Mouse (Mus musculus): ENCODE measurements at regions not wholly inside any gene's neighbourhood (a gene's known extent, or its start where the extent isn't known, plus 50 kb on each side); places are given as distances from the start of the nearest gene placed in this dataset.

GRCm38 (mm10) chr3:81589109-81589508, 343.3 kb upstream of the Ctso start:
- Histone ChIP-seq H3K27ac (replicated peaks) (no peak overlapping the region), H3K4me3 (no peak overlapping the region), H3K9me3 (replicated peaks) (no peaks in the 10 kb centered on the region), H3K36me3 (no peaks in the 10 kb centered on the region), H3K27me3 (ENCODE audit: low read depth, poor library complexity, severe bottlenecking) (no peaks in the 10 kb centered on the region), H3K4me1 (no peaks in the 10 kb centered on the region)
- 91% methylated on average over 3 of the region's 3 CpGs for WGBS
- DNase-seq (ENCODE audit: low spot score): no peak

- Histone ChIP-seq H3K4me3 (no peak overlapping the region), H3K27ac (replicated peaks) (no peak overlapping the region), H3K4me1 (no peaks in the 10 kb centered on the region), H3K27me3 (ENCODE audit: low read depth, poor library complexity, severe bottlenecking) (no peaks in the 10 kb centered on the region), H3K9me3 (replicated peaks) (no peaks in the 10 kb centered on the region), H3K36me3 (no peaks in the 10 kb centered on the region)
- 63% methylated on average over 2 of the region's 2 CpGs for WGBS
- DNase-seq (ENCODE audit: low spot score): no peak
Measured at GRCm38 (mm10) chr3:81629157-81629556, 303.2 kb upstream of the Ctso start.

GRCm38 (mm10) chr3:81658490-81658889, 273.9 kb upstream of the Ctso start:
- 50% methylated on average over 3 of the region's 3 CpGs for WGBS
- H3K27ac ChIP-seq (replicated peaks): no peak overlapping the region
- H3K4me1 ChIP-seq: peaks cover 13% of the 10 kb centered on the region
- H3K9me3 ChIP-seq (replicated peaks): no peaks in the 10 kb centered on the region
- no peak for DNase-seq (ENCODE audit: low spot score)
- no peak overlapping the region for H3K4me3 ChIP-seq
- H3K27me3 ChIP-seq (ENCODE audit: low read depth, poor library complexity, severe bottlenecking): no peaks in the 10 kb centered on the region
- H3K36me3 ChIP-seq: no peaks in the 10 kb centered on the region

GRCm38 (mm10) chr3:81661620-81662019, 270.8 kb upstream of the Ctso start:
- 53% methylated on average over 1 of the region's 1 CpGs for WGBS
- Histone ChIP-seq H3K36me3 (no peaks in the 10 kb centered on the region), H3K4me3 (no peak overlapping the region), H3K4me1 (peaks cover 13% of the 10 kb centered on the region), H3K27ac (replicated peaks) (no peak overlapping the region), H3K27me3 (ENCODE audit: low read depth, poor library complexity, severe bottlenecking) (no peaks in the 10 kb centered on the region), H3K9me3 (replicated peaks) (no peaks in the 10 kb centered on the region)
- DNase-seq (ENCODE audit: low spot score): peak; percentile 12

DNA sequence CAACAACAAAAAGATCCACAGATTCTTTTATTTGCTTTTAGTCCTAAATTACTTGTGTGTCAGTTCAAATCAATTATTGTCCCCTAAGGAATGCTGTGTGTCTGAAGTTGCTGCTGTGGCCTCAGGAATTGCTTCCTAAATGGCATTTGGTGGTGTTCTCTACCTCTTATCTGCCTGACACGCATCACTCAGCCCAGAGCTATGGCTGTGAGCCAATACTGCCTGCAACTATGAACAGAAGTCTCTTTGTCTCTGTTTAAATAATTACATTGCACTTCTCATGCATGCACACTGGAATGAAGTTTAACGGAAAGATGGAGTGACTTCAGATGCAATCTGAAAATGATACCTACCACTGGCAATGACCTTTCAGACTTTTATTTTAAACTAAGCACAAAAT, 266.1 kb upstream of the Ctso start:
- H3K27ac ChIP-seq (replicated peaks): no peak overlapping the region
- H3K4me1 ChIP-seq: peaks cover 10% of the 10 kb centered on the region
- no peak for DNase-seq (ENCODE audit: low spot score)
- no peaks in the 10 kb centered on the region for H3K27me3 ChIP-seq (ENCODE audit: low read depth, poor library complexity, severe bottlenecking)
- no peaks in the 10 kb centered on the region for H3K9me3 ChIP-seq (replicated peaks)
- no peak overlapping the region for H3K4me3 ChIP-seq
- H3K36me3 ChIP-seq: no peaks in the 10 kb centered on the region
- 78% methylated on average over 2 of the region's 2 CpGs for WGBS

- 82% methylated on average over 1 of the region's 1 CpGs for WGBS
- no peaks in the 10 kb centered on the region for H3K4me1 ChIP-seq
- H3K9me3 ChIP-seq (replicated peaks): no peaks in the 10 kb centered on the region
- H3K27me3 ChIP-seq (ENCODE audit: low read depth, poor library complexity, severe bottlenecking): no peaks in the 10 kb centered on the region
- H3K4me3 ChIP-seq: no peak overlapping the region
- H3K27ac ChIP-seq (replicated peaks): no peak overlapping the region
- no peak for DNase-seq (ENCODE audit: low spot score)
- H3K36me3 ChIP-seq: no peaks in the 10 kb centered on the region
Measured at GRCm38 (mm10) chr3:81676570-81676969, 255.8 kb upstream of the Ctso start.

DNA sequence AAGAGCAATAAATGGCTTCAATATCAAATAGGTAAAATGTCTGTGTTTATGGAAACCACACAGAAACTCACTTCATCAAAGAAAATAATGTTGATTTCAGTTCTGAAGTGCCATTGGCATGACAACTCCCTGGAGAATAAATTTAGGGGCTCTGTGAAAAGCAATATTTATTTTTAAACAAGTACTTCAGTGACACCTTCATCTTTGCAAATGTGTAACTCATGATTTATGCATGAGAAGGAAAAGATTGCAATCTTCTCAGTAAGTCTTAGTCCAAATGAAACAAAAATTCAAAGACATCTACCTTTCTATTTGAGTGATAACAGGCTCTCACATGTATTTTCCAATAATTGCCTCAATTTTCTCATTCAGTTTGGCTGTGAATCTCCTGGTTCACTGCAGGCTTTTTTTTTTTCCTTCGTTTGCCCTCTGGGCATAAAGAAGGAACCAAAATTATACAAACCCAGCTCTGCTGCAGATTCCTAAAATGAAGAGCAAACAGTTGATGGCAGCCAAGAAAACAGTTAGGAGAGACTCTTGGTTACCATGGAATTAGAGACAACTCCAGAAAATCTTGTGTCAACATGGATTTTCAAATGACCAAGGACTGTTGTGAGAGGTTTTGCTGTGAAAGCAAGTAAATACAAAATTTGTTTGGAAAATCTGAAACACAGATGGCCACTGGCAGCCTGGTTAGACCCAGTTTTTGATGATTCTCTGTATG, 230.3 kb upstream of the Ctso start:
- 60% methylated on average over 1 of the region's 1 CpGs for WGBS
- H3K9me3 ChIP-seq (replicated peaks): no peaks in the 10 kb centered on the region
- no peaks in the 10 kb centered on the region for H3K4me1 ChIP-seq
- no peaks in the 10 kb centered on the region for H3K27me3 ChIP-seq (ENCODE audit: low read depth, poor library complexity, severe bottlenecking)
- no peaks in the 10 kb centered on the region for H3K36me3 ChIP-seq
- no peak overlapping the region for H3K4me3 ChIP-seq
- H3K27ac ChIP-seq (replicated peaks): no peak overlapping the region
- no peak for DNase-seq (ENCODE audit: low spot score)

DNA sequence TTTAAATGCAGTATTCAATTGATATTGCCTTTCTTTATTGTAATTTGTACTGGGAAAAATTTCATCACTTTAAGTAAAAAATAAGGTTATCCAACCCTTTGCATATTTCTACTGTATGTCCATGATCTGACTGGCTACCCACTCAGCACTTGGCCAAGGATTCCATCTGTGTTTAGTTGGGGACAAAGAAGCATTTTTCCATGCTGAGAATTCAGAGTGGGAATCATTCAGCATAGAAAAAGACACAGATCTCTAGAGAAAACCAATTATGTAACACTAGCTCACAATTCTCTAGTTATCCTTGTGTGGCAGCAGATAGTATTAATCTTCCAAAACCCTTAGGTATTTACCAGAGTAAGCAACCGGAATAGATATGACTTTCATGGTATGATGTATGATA, 213.5 kb upstream of the Ctso start:
- no peaks in the 10 kb centered on the region for H3K36me3 ChIP-seq
- H3K9me3 ChIP-seq (replicated peaks): no peaks in the 10 kb centered on the region
- no peak overlapping the region for H3K4me3 ChIP-seq
- no peak for DNase-seq (ENCODE audit: low spot score)
- WGBS: 95% methylated on average over 1 of the region's 1 CpGs
- H3K27ac ChIP-seq (replicated peaks): no peak overlapping the region
- no peaks in the 10 kb centered on the region for H3K27me3 ChIP-seq (ENCODE audit: low read depth, poor library complexity, severe bottlenecking)
- H3K4me1 ChIP-seq: no peaks in the 10 kb centered on the region

- Histone ChIP-seq H3K36me3 (no peaks in the 10 kb centered on the region), H3K9me3 (replicated peaks) (no peaks in the 10 kb centered on the region), H3K4me3 (no peak overlapping the region), H3K27ac (replicated peaks) (no peak overlapping the region), H3K27me3 (ENCODE audit: low read depth, poor library complexity, severe bottlenecking) (no peaks in the 10 kb centered on the region), H3K4me1 (no peaks in the 10 kb centered on the region)
- DNase-seq (ENCODE audit: low spot score): no peak
- WGBS: 91% methylated on average over 8 of the region's 8 CpGs
Measured at GRCm38 (mm10) chr3:81735463-81735862, 196.9 kb upstream of the Ctso start.

- Histone ChIP-seq H3K27me3 (ENCODE audit: low read depth, poor library complexity, severe bottlenecking) (no peaks in the 10 kb centered on the region), H3K9me3 (replicated peaks) (no peaks in the 10 kb centered on the region), H3K36me3 (no peaks in the 10 kb centered on the region), H3K27ac (replicated peaks) (no peak overlapping the region), H3K4me1 (no peaks in the 10 kb centered on the region), H3K4me3 (no peak overlapping the region)
- DNase-seq (ENCODE audit: low spot score): no peak
Measured at GRCm38 (mm10) chr3:81736838-81737237, 195.6 kb upstream of the Ctso start.

GRCm38 (mm10) chr3:81742124-81742523, 190.3 kb upstream of the Ctso start:
- H3K27me3 ChIP-seq (ENCODE audit: low read depth, poor library complexity, severe bottlenecking): no peaks in the 10 kb centered on the region
- 52% methylated on average over 5 of the region's 5 CpGs for WGBS
- no peaks in the 10 kb centered on the region for H3K4me1 ChIP-seq
- H3K4me3 ChIP-seq: no peak overlapping the region
- H3K9me3 ChIP-seq (replicated peaks): no peaks in the 10 kb centered on the region
- no peak for DNase-seq (ENCODE audit: low spot score)
- no peaks in the 10 kb centered on the region for H3K36me3 ChIP-seq
- H3K27ac ChIP-seq (replicated peaks): no peak overlapping the region

- no peak overlapping the region for H3K4me3 ChIP-seq
- no peaks in the 10 kb centered on the region for H3K9me3 ChIP-seq (replicated peaks)
- no peak for DNase-seq (ENCODE audit: low spot score)
- WGBS: 88% methylated on average over 1 of the region's 1 CpGs
- no peaks in the 10 kb centered on the region for H3K4me1 ChIP-seq
- H3K27ac ChIP-seq (replicated peaks): no peak overlapping the region
- no peaks in the 10 kb centered on the region for H3K36me3 ChIP-seq
- no peaks in the 10 kb centered on the region for H3K27me3 ChIP-seq (ENCODE audit: low read depth, poor library complexity, severe bottlenecking)
Measured at GRCm38 (mm10) chr3:81750164-81750563, 182.2 kb upstream of the Ctso start.

DNA sequence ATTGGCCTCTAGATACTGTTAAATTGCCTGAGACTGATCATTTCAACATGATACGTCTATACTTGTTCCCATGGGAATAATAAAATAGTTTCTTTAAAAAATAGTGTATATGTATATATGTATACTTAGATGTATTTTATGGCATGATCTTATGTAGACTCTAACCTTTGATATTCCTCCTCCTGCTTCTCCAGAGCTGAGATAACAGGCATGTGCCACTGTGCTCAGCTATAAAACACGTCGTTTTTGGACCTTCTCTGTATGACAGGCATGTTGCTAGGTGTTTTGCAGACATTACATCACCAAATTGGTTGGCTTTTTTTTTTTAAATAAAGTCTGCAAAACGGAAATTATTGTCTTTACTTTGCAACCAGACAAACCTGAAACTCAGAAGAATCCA, 179.4 kb upstream of the Ctso start:
- Histone ChIP-seq H3K4me3 (no peak overlapping the region), H3K9me3 (replicated peaks) (no peaks in the 10 kb centered on the region), H3K27me3 (ENCODE audit: low read depth, poor library complexity, severe bottlenecking) (no peaks in the 10 kb centered on the region), H3K27ac (replicated peaks) (no peak overlapping the region), H3K4me1 (no peaks in the 10 kb centered on the region), H3K36me3 (no peaks in the 10 kb centered on the region)
- DNase-seq (ENCODE audit: low spot score): no peak
- 78% methylated on average over 4 of the region's 4 CpGs for WGBS

- Histone ChIP-seq H3K4me3 (no peak overlapping the region), H3K9me3 (replicated peaks) (no peaks in the 10 kb centered on the region), H3K27me3 (ENCODE audit: low read depth, poor library complexity, severe bottlenecking) (no peaks in the 10 kb centered on the region), H3K36me3 (no peaks in the 10 kb centered on the region), H3K4me1 (no peaks in the 10 kb centered on the region), H3K27ac (replicated peaks) (no peak overlapping the region)
- WGBS: 86% methylated on average over 3 of the region's 3 CpGs
- DNase-seq (ENCODE audit: low spot score): no peak
Measured at GRCm38 (mm10) chr3:81760383-81760782, 172.0 kb upstream of the Ctso start.

Measured in midbrain, embryonic 10.5 days (tissue).